ENCODE assay signal across 27 mouse cellular contexts in the genomic region with DNA sequence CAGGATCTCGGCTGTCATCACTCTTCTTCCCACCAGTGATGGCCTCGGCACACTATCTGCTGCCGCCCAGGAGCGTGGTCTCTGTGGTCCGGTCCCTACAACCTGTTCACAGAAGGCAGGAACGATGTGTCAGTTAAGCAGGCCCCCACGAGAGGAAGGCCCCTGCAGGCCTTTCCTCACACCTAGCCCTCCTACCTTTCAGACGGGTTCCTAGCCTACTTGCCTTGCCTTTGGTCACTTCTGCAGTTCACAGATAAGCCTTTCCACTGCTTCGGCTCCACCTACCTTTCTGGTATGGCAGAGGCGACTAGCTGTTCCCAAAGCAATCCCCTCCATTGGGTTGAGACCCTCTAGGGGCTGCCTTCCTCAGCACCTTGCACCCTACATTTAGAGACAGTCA. TPM values are rescaled to one million over a fixed set of nuclear protein-coding genes. Genes with fewer than 3 reads are reported as not detected.
DNase-seq lines count a peak whose midpoint lies in the region; ATAC-seq lines count a peak whose summit lies in the region.
"Had no signal": no experiment of that assay in that cellular context is flagged by ENCODE, and none has a peak within 500 bp of the region (broad histone marks: within the 10 kb centered on the region; RNA-seq: fewer than 3 reads in every experiment).

No protein-coding gene starts in this region.

- ATAC-seq in liver, embryonic 15.5 days (ENCODE audit: insufficient read depth): peak; percentile 61
- no peak for ATAC-seq in forebrain, embryonic 11.5 days (replicated peaks; ENCODE audit: low FRiP score)
- ATAC-seq: intestine, postnatal 0 days had no signal

- WGBS in limb, embryonic 10.5 days: 84% methylated on average over 10 of the region's 10 CpGs
- 22% methylated on average over 10 of the region's 10 CpGs for WGBS in liver, embryonic 15.5 days (ENCODE audit: insufficient replicate concordance)
- 90% methylated on average over 10 of the region's 10 CpGs for WGBS in forebrain, embryonic 11.5 days

- no peak overlapping the region for H3K4me3 ChIP-seq in limb, embryonic 10.5 days
- no peak overlapping the region for H3K4me3 ChIP-seq in liver, embryonic 15.5 days (replicated peaks)
- H3K4me3 ChIP-seq in forebrain, embryonic 11.5 days (ENCODE audit: low read depth, low read length): no peak overlapping the region
- H3K4me3 ChIP-seq: embryonic facial prominence, embryonic 15.5 days; forebrain, embryonic 12.5 days; gastrocnemius, adult 2 months; heart, embryonic 13.5 days; hindbrain, embryonic 12.5 days; kidney, embryonic 15.5 days; lung, embryonic 15.5 days; midbrain, embryonic 10.5 days; neural tube, embryonic 15.5 days; stomach, embryonic 15.5 days had no signal

- peaks cover 4% of the 10 kb centered on the region; the same call in 1 of the 2 replicates for H3K36me3 ChIP-seq in limb, embryonic 10.5 days
- H3K36me3 ChIP-seq in liver, embryonic 15.5 days (replicated peaks): peaks cover 23% of the 10 kb centered on the region
- H3K36me3 ChIP-seq in forebrain, embryonic 11.5 days (ENCODE audit: control insufficient read depth, insufficient read depth, low read length): no peaks in the 10 kb centered on the region
- H3K36me3 ChIP-seq: midbrain, embryonic 10.5 days; stomach, embryonic 15.5 days had no signal

- H3K27me3 ChIP-seq in limb, embryonic 10.5 days (ENCODE audit: low read depth, poor library complexity, severe bottlenecking): 0 out of 2 replicates have a peak, but pooled peaks cover 10% of the 10 kb centered on the region
- no peaks in the 10 kb centered on the region for H3K27me3 ChIP-seq in liver, embryonic 15.5 days
- no peaks in the 10 kb centered on the region for H3K27me3 ChIP-seq in forebrain, embryonic 11.5 days (ENCODE audit: control insufficient read depth, insufficient read depth, low read length)
- H3K27me3 ChIP-seq: embryonic facial prominence, embryonic 15.5 days; forebrain, embryonic 12.5 days; heart, embryonic 13.5 days; hindbrain, embryonic 12.5 days; kidney, embryonic 15.5 days; lung, embryonic 15.5 days; neural tube, embryonic 15.5 days; stomach, embryonic 15.5 days had no signal

- no peaks in the 10 kb centered on the region for H3K9me3 ChIP-seq in limb, embryonic 10.5 days (replicated peaks)
- H3K9me3 ChIP-seq in liver, embryonic 15.5 days (replicated peaks): no peaks in the 10 kb centered on the region
- no peaks in the 10 kb centered on the region for H3K9me3 ChIP-seq in forebrain, embryonic 11.5 days (ENCODE audit: control insufficient read depth, low read length)
- H3K9me3 ChIP-seq: embryonic facial prominence, embryonic 15.5 days; forebrain, embryonic 12.5 days; heart, embryonic 13.5 days; hindbrain, embryonic 12.5 days; kidney, embryonic 15.5 days; lung, embryonic 15.5 days; midbrain, embryonic 10.5 days; neural tube, embryonic 15.5 days; stomach, embryonic 15.5 days had no signal

- H3K4me2 ChIP-seq in liver, embryonic 15.5 days: peak overlapping the region; percentile 42
- no peak overlapping the region for H3K4me2 ChIP-seq in forebrain, embryonic 11.5 days (ENCODE audit: low read depth, low read length, severe bottlenecking)
- H3K4me2 ChIP-seq: embryonic facial prominence, embryonic 15.5 days; forebrain, embryonic 12.5 days; heart, embryonic 13.5 days; hindbrain, embryonic 12.5 days; kidney, embryonic 15.5 days; lung, embryonic 15.5 days; neural tube, embryonic 15.5 days; stomach, embryonic 15.5 days had no signal

- no peak overlapping the region for H3K9ac ChIP-seq in liver, embryonic 15.5 days
- H3K9ac ChIP-seq in forebrain, embryonic 11.5 days (ENCODE audit: low read length): no peak overlapping the region
- H3K9ac ChIP-seq: embryonic facial prominence, embryonic 15.5 days; forebrain, embryonic 12.5 days; heart, embryonic 13.5 days; hindbrain, embryonic 12.5 days; kidney, embryonic 15.5 days; lung, embryonic 15.5 days; neural tube, embryonic 15.5 days; stomach, embryonic 15.5 days had no signal

- DNase-seq in heart, adult 11 months: peak; percentile 80
- DNase-seq in heart, adult 9 months (ENCODE audit: low spot score in 2 of 2): no peak
- peak; percentile 22 for DNase-seq in limb, embryonic 10.5 days (ENCODE audit: low spot score)
- no peak for DNase-seq in forebrain, embryonic 11.5 days (ENCODE audit: low spot score)
- DNase-seq in lung, postnatal 10 days: no peak
- no peak for DNase-seq in cerebellum, postnatal 14 days
- DNase-seq: cerebellum, adult 11-12 months; cerebellum, postnatal 25 days; gastrocnemius, adult 2 months; heart, postnatal 14 days; kidney, postnatal 36 days; layer of hippocampus, postnatal 36 days; lung, postnatal 4 days; right cerebral cortex, adult 18-20 months; right cerebral cortex, postnatal 4 days; thymus, postnatal 25 days had no signal

- no peak overlapping the region for H3K27ac ChIP-seq in limb, embryonic 10.5 days
- peak overlapping the region; percentile 64 for H3K27ac ChIP-seq in liver, embryonic 15.5 days (replicated peaks)
- H3K27ac ChIP-seq in forebrain, embryonic 11.5 days (ENCODE audit: low read depth, low read length): no peak overlapping the region
- H3K27ac ChIP-seq: embryonic facial prominence, embryonic 15.5 days; forebrain, embryonic 12.5 days; gastrocnemius, adult 2 months; heart, embryonic 13.5 days; hindbrain, embryonic 12.5 days; kidney, embryonic 15.5 days; lung, embryonic 15.5 days; midbrain, embryonic 10.5 days; neural tube, embryonic 15.5 days; stomach, embryonic 15.5 days had no signal

- peaks cover 7% of the 10 kb centered on the region; the same call in 1 of the 2 replicates for H3K4me1 ChIP-seq in limb, embryonic 10.5 days
- H3K4me1 ChIP-seq in liver, embryonic 15.5 days (replicated peaks): peaks cover 61% of the 10 kb centered on the region
- no peaks in the 10 kb centered on the region for H3K4me1 ChIP-seq in forebrain, embryonic 11.5 days (replicated peaks; ENCODE audit: control insufficient read depth, insufficient read depth, low read length)
- H3K4me1 ChIP-seq: embryonic facial prominence, embryonic 15.5 days; kidney, embryonic 15.5 days; lung, embryonic 15.5 days; midbrain, embryonic 10.5 days; neural tube, embryonic 15.5 days; stomach, embryonic 15.5 days had no signal

RNA-seq across cellular contexts. Expression of a gene that starts 22.6 kb away (rescaled TPM):
- 0.13 and 0.14 TPM in 2 replicates for polyA plus RNA-seq in limb, embryonic 10.5 days (2016; fragmentation: Nextera tagmentation; extraction: Ambion mirVana)
- polyA plus RNA-seq in liver, embryonic 15.5 days (2015; fragmentation: Nextera tagmentation; extraction: Ambion mirVana): 0.08 TPM in 1 of 2 replicates, not detected in the other
- polyA plus RNA-seq in forebrain, embryonic 11.5 days (2014; fragmentation: Nextera tagmentation; extraction: Ambion mirVana): 0.65 and 0.97 TPM in 2 replicates
- polyA plus RNA-seq: intestine, postnatal 0 days had no signal

RNA-seq across cellular contexts. Expression of a gene that starts 53.2 kb away (rescaled TPM):
- 1.0 and 1.9 TPM in 2 replicates for polyA plus RNA-seq in limb, embryonic 10.5 days (2016; fragmentation: Nextera tagmentation; extraction: Ambion mirVana)
- 0.46 and 0.50 TPM in 2 replicates for polyA plus RNA-seq in liver, embryonic 15.5 days (2015; fragmentation: Nextera tagmentation; extraction: Ambion mirVana)
- 4.2 and 4.9 TPM in 2 replicates for polyA plus RNA-seq in forebrain, embryonic 11.5 days (2014; fragmentation: Nextera tagmentation; extraction: Ambion mirVana)

RNA-seq across cellular contexts. Expression of a gene that starts 53.5 kb away (rescaled TPM):
- 1.2 and 1.4 TPM in 2 replicates for polyA plus RNA-seq in limb, embryonic 10.5 days (2016; fragmentation: Nextera tagmentation; extraction: Ambion mirVana)
- polyA plus RNA-seq in liver, embryonic 15.5 days (2015; fragmentation: Nextera tagmentation; extraction: Ambion mirVana): 0.53 and 0.55 TPM in 2 replicates
- 2.2 and 4.2 TPM in 2 replicates for polyA plus RNA-seq in forebrain, embryonic 11.5 days (2014; fragmentation: Nextera tagmentation; extraction: Ambion mirVana)

Comparison
In these comparisons a context has a peak if more than half of its experiments do, and no peak if none do; other contexts are left out.
1. DNase-seq: peak in heart, adult 11 months (single experiment) and limb, embryonic 10.5 days (single experiment); none in heart, adult 9 months (0 of 2), forebrain, embryonic 11.5 days (single experiment), lung, postnatal 10 days (single experiment) and cerebellum, postnatal 14 days (0 of 2).